Mouse (Mus musculus) liver, adult 2 months (tissue): ENCODE results near the gene Jrkl. TPM values are rescaled to one million over a fixed set of nuclear protein-coding genes. Genes with fewer than 3 reads are reported as not detected.

Source experiments
- DNase-seq: peaks from one replicate; pipeline ENCODE4 v3.0.0-alpha.2; 2011; ENCODE audit warnings: low read depth, low spot score; ENCODE audit errors: extremely low read depth
- H3K27ac ChIP-seq: fragments of 200-500 bp; replicated peaks from 2 replicates; pipeline ENCODE4 v1.5.1; 2012; ENCODE audit warnings: low read depth, mild to moderate bottlenecking, control low read depth, inconsistent platforms, low read length; ENCODE audit not compliant: insufficient read depth
- H3K27me3 ChIP-seq: fragments of 200-500 bp; 2 replicates; pipeline ENCODE4 v1.6.1; 2012; ENCODE audit warnings: mild to moderate bottlenecking, moderate library complexity, low read length, inconsistent platforms; ENCODE audit not compliant: control insufficient read depth, insufficient read depth
- H3K36me3 ChIP-seq: fragments of 200-500 bp; 2 replicates; pipeline ENCODE4 v1.6.1; 2012; ENCODE audit warnings: low read length, inconsistent platforms; ENCODE audit not compliant: control insufficient read depth, insufficient read depth
- H3K4me1 ChIP-seq: fragments of 200-500 bp; 2 replicates; pipeline ENCODE4 v1.6.1; 2011; ENCODE audit warnings: low read length; ENCODE audit not compliant: control insufficient read depth, insufficient read depth
- H3K4me3 ChIP-seq: fragments of 200-500 bp; 2 replicates; pipeline ENCODE4 v1.5.1; 2011; ENCODE audit warnings: low read depth, mild to moderate bottlenecking, control low read depth, low read length, moderate library complexity; ENCODE audit not compliant: insufficient read depth
- H3K79me2 ChIP-seq: fragments of 200-500 bp; 2 replicates; pipeline ENCODE4 v1.6.1; 2012; ENCODE audit warnings: inconsistent platforms, mild to moderate bottlenecking, low read length, moderate library complexity; ENCODE audit not compliant: control insufficient read depth, insufficient read depth
- H3K9ac ChIP-seq: fragments of 200-500 bp; 2 replicates; pipeline ENCODE4 v1.6.1; 2012; ENCODE audit warnings: low read depth, mild to moderate bottlenecking, control low read depth, inconsistent platforms, low read length
- CTCF ChIP-seq: fragments of 200-500 bp; IDR thresholded peaks from 2 replicates; pipeline ENCODE4 v1.5.1; 2011; ENCODE audit warnings: low read depth, low read length, control low read depth
- POLR2A ChIP-seq: fragments of 200-500 bp; IDR thresholded peaks from 2 replicates; pipeline ENCODE4 v1.6.1; 2011; ENCODE audit warnings: low read length, control low read depth; ENCODE audit not compliant: insufficient read depth; ENCODE audit errors: extremely low read depth
- WGBS: fragments of 180-500 bp; shearing (Covaris S2); methylation state at CpG from one replicate; pipeline ENCODE4 v1.1.7; 2018; 5-methylcytosine and 5-hydroxymethylcytosine counted together
- polyA plus RNA-seq: library from polyadenylated mRNA; depleted of rRNA; stranded (reverse); fragments of >200 nt; gene quantifications from 2 replicates; pipeline ENCODE4 v1.2.3, GENCODE M21; 2012
- total RNA-seq: library from RNA; depleted of rRNA; stranded (reverse); fragments of >200 nt; gene quantifications from 2 replicates; pipeline ENCODE4 v1.2.3, GENCODE M21; 2014

Gene Jrkl
- total and polyA plus RNA-seq, 2 experiments, result 0.12 to 2.7 TPM

GRCm38 (mm10) chr9:13251251-13251650, 5.6 kb upstream of the Jrkl start:
- 95% methylated on average over 2 of the region's 2 CpGs for WGBS

GRCm38 (mm10) chr9:13248104-13248503, 2.5 kb upstream of the Jrkl start:
- no peak overlapping the region for H3K4me3 ChIP-seq
- H3K9ac ChIP-seq, result no peak overlapping the region
- TF ChIP-seq POLR2A (no peak), CTCF (no peak)
- no peak overlapping the region for H3K27ac ChIP-seq
- 89% methylated on average over 4 of the region's 4 CpGs for WGBS
- H3K36me3 ChIP-seq, result no peaks in the 10 kb centered on the region; the same call in none of the 2 replicates
- peaks cover 8% of the 10 kb centered on the region for H3K4me1 ChIP-seq
- DNase-seq, result no peak
- H3K79me2 ChIP-seq, result no peaks in the 10 kb centered on the region; the same call in 1 of the 2 replicates
- H3K27me3 ChIP-seq, result no peaks in the 10 kb centered on the region

More at GRCm38 (mm10) chr9:13251251-13251650, 5.6 kb upstream of the Jrkl start:
- Histone ChIP-seq H3K4me3 (no peak overlapping the region), H3K27me3 (no peaks in the 10 kb centered on the region), H3K9ac (no peak overlapping the region), H3K4me1 (peaks cover 2% of the 10 kb centered on the region; the same call in 1 of the 2 replicates), H3K79me2 (no peaks in the 10 kb centered on the region; the same call in 1 of the 2 replicates), H3K36me3 (peaks cover 2% of the 10 kb centered on the region), H3K27ac (no peak overlapping the region)
- no peak for TF ChIP-seq CTCF
- TF ChIP-seq POLR2A, result no peak
- DNase-seq, result no peak

DNA sequence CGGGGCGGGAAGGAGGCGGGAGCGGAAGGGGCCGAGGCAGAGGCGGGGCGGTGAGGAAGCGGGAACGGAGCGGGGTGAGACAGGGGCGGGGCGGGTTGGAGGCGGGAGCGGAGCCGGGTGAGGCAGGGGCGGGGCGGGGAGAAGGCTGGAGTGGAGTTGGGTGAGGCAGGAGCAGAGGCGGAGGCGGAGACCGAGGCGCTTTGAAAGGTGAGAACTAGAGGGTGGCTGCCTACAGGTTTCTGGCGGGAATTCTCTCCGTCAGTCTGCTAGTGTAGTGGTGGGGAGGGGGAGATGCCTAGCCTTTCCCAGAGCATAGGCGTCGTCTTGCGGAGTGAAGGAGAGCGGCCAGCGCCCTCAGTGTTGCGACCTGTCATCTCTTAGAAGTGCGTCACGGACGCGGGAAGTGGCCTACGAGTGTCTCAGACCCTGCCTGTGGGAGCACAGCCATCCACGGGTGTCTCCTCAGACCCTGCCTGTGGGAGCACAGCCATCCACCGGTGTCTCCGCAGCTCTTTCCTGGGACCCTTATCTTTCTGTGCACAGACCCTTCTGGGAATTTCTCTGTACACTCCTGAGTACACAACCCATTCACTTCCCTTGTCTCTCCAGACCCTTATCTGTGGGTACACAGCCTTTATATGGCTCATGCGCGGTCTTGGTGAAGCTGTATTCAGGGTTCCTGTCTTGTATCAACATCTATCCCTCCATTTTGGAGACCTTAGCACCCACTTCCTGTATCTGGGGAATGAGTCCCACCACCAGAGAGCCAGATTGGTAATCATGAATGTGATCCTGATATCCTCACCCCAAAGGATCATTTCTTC, 1.4 kb upstream of the Jrkl start, which contains the start of gene Ccdc82:
Gene Ccdc82, plus strand, starts transcription at position 141 of the 824 bp plus-strand sequence.
- 2% methylated on average over 25 of the region's 39 CpGs for WGBS
- Histone ChIP-seq H3K4me3 (peak within 1 kb of the TSS; percentile 65), H3K27me3 (no peaks in the 10 kb centered on the region), H3K79me2 (no peaks in the 10 kb centered on the region), H3K4me1 (peaks cover 8% of the 10 kb centered on the region), H3K36me3 (no peaks in the 10 kb centered on the region; the same call in 1 of the 2 replicates), H3K27ac (peak within 1 kb of the TSS; percentile 12; the same call in 1 of the 2 replicates), H3K9ac (peak within 1 kb of the TSS; percentile 45)
- peak; percentile 69 for DNase-seq
- 0 out of 2 replicates have a peak, but pooled peaks have one; percentile 22 for TF ChIP-seq POLR2A
- no peak for TF ChIP-seq CTCF

- no peak for DNase-seq
- no peak overlapping the region for H3K27ac ChIP-seq
- no peaks in the 10 kb centered on the region for H3K79me2 ChIP-seq
- H3K4me1 ChIP-seq, result peaks cover 7% of the 10 kb centered on the region
- H3K4me3 ChIP-seq, result no peak overlapping the region
- TF ChIP-seq POLR2A (no peak), CTCF (no peak)
- H3K36me3 ChIP-seq, result no peaks in the 10 kb centered on the region
- no peaks in the 10 kb centered on the region for H3K27me3 ChIP-seq
- H3K9ac ChIP-seq, result no peak overlapping the region
Observed at GRCm38 (mm10) chr9:13242321-13242720, 3.3 kb downstream of the Jrkl start.

GRCm38 (mm10) chr9:13231545-13232216, 13.9 kb downstream of the Jrkl start:
- TF ChIP-seq POLR2A, result no peak
- TF ChIP-seq CTCF, result peak; percentile 54; the same call in 1 of the 2 replicates
- Histone ChIP-seq H3K4me1 (no peaks in the 10 kb centered on the region), H3K79me2 (no peaks in the 10 kb centered on the region), H3K27ac (no peak overlapping the region), H3K4me3 (no peak overlapping the region), H3K36me3 (no peaks in the 10 kb centered on the region), H3K9ac (no peak overlapping the region), H3K27me3 (no peaks in the 10 kb centered on the region)
- peak; percentile 31 for DNase-seq
- 16% methylated on average over 5 of the region's 5 CpGs for WGBS
